Mouse (Mus musculus) ES-E14 (cell line): ENCODE measurements at regions not wholly inside any gene's neighbourhood (a gene's known extent, or its start where the extent isn't known, plus 50 kb on each side); places are given as distances from the start of the nearest gene placed in this dataset.

Experiments
- DNase-seq: peaks from one replicate; pipeline ENCODE4 v3.0.0-alpha.2; 2013; ENCODE audit warnings: low read depth, low spot score
- H3K27ac ChIP-seq: 2 replicates; pipeline ENCODE4 v1.5.1; 2012; ENCODE audit warnings: low read depth, mild to moderate bottlenecking, low read length, moderate library complexity, mixed read lengths; ENCODE audit not compliant: poor library complexity, insufficient read depth, severe bottlenecking
- H3K36me3 ChIP-seq: 2 replicates; pipeline ENCODE4 v1.6.1; 2012; ENCODE audit warnings: mild to moderate bottlenecking, low read length, moderate library complexity, mixed read lengths; ENCODE audit not compliant: control insufficient read depth, poor library complexity, insufficient read depth, severe bottlenecking
- H3K4me1 ChIP-seq, 2 experiments: fragments of 150-350 bp in 1 of 2; sonication (generic) in 1 of 2; 2 replicates each; pipeline ENCODE4 v1.6.1; 2012; ENCODE audit warnings: low read length in 2 of 2, mild to moderate bottlenecking in 1 of 2, mixed read lengths in 1 of 2; ENCODE audit not compliant: control insufficient read depth in 2 of 2, insufficient read depth in 2 of 2, poor library complexity in 1 of 2
- H3K4me3 ChIP-seq, 2 experiments: fragments of 150-350 bp in 1 of 2; sonication (generic) in 1 of 2; 2 replicates each; pipeline ENCODE4 v1.5.1; 2012; ENCODE audit warnings: low read length in 2 of 2, low read depth in 1 of 2, mild to moderate bottlenecking in 1 of 2, mixed read lengths in 1 of 2; ENCODE audit not compliant: insufficient read depth in 1 of 2, poor library complexity in 1 of 2, severe bottlenecking in 1 of 2
- H3K9ac ChIP-seq: 2 replicates; pipeline ENCODE4 v1.6.1; 2012; ENCODE audit warnings: low read depth, mild to moderate bottlenecking, low read length, mixed read lengths; ENCODE audit not compliant: poor library complexity, insufficient read depth, severe bottlenecking
- H3K9me3 ChIP-seq: fragments of 150-350 bp; sonication (generic); 2 replicates; pipeline ENCODE4 v1.6.1; 2012; ENCODE audit warnings: low read depth, mild to moderate bottlenecking, low read length; ENCODE audit not compliant: control insufficient read depth, insufficient read depth
- CHD2 ChIP-seq: IDR thresholded peaks from 2 replicates; pipeline ENCODE4 v1.6.1; 2014; ENCODE audit warnings: mild to moderate bottlenecking, low read depth, low read length, inconsistent platforms
- HCFC1 ChIP-seq: IDR thresholded peaks from 2 replicates; pipeline ENCODE4 v1.6.1; 2012; ENCODE audit warnings: low read length, inconsistent platforms, borderline replicate concordance; ENCODE audit not compliant: insufficient read depth
- MAFK ChIP-seq: IDR thresholded peaks from 2 replicates; pipeline ENCODE4 v1.6.1; 2014; ENCODE audit warnings: mild to moderate bottlenecking, low read depth, low read length, inconsistent platforms; ENCODE audit not compliant: insufficient read depth
- ZC3H11A ChIP-seq: IDR thresholded peaks from 2 replicates; pipeline ENCODE4 v1.6.1; 2012; ENCODE audit warnings: low read depth, mild to moderate bottlenecking, inconsistent platforms, low read length, borderline replicate concordance
- ZNF384 ChIP-seq: IDR thresholded peaks from 2 replicates; pipeline ENCODE4 v1.6.1; 2012; ENCODE audit warnings: low read depth, low read length, inconsistent platforms
- in situ Hi-C, 2 experiments: fragments of 600-800 bp; cut with MboI; formaldehyde crosslinking; loops; one replicate each; pipeline ENCODE4 v1.15.1; 2025; ENCODE audit warnings: low sequenced_read_pairs in 2 of 2, inconsistent platforms in 1 of 2; ENCODE audit not compliant: unreplicated experiment in 2 of 2

GRCm38 (mm10) chr10:17574894-17575293, 148.1 kb upstream of the Cited2 start:
- TF ChIP-seq HCFC1: no peak
- no peak for TF ChIP-seq MAFK
- no peak for TF ChIP-seq ZNF384
- in situ Hi-C loops: no loop called here
- no peak for DNase-seq
- H3K9ac ChIP-seq: 0 out of 2 replicates have a peak overlapping the region, but pooled peaks have one; percentile 10
- H3K27ac ChIP-seq: peak overlapping the region; percentile 77
- H3K4me1 ChIP-seq: peaks cover 13 to 25% of the 10 kb centered on the region in 2 experiments
- H3K9me3 ChIP-seq: no peaks in the 10 kb centered on the region
- H3K36me3 ChIP-seq: no peaks in the 10 kb centered on the region; the same call in 1 of the 2 replicates
- H3K4me3 ChIP-seq: no peak overlapping the region

- DNase-seq: no peak
- H3K4me1 ChIP-seq: peaks cover 13 to 31% of the 10 kb centered on the region in 2 experiments
- peak overlapping the region; percentile 77 for H3K27ac ChIP-seq
These were observed 147.3 kb upstream of the Cited2 start for GRCm38 (mm10) chr10:17575448-17576332.

GRCm38 (mm10) chr10:17576333-17576750, 146.7 kb upstream of the Cited2 start:
- H3K4me1 ChIP-seq: peaks cover 13 to 31% of the 10 kb centered on the region in 2 experiments
- H3K9ac ChIP-seq: no peak overlapping the region
- H3K4me3 ChIP-seq: no peak overlapping the region
- H3K27ac ChIP-seq: peak overlapping the region; percentile 77; the same call in 1 of the 2 replicates
- TF ChIP-seq CHD2: peak; percentile 31; the same call in 1 of the 2 replicates
- TF ChIP-seq MAFK: no peak
- in situ Hi-C loops: no loop called here
- H3K9me3 ChIP-seq: no peaks in the 10 kb centered on the region
- DNase-seq: no peak
- no peaks in the 10 kb centered on the region; the same call in 1 of the 2 replicates for H3K36me3 ChIP-seq

More at GRCm38 (mm10) chr10:17575448-17576332, 147.3 kb upstream of the Cited2 start:
- H3K4me3 ChIP-seq: no peak overlapping the region
- in situ Hi-C loops: no loop called here
- TF ChIP-seq MAFK: peak; percentile 89
- TF ChIP-seq CHD2: no peak
- TF ChIP-seq ZNF384: no peak
- no peaks in the 10 kb centered on the region for H3K9me3 ChIP-seq
- H3K9ac ChIP-seq: peak overlapping the region; percentile 10
- no peaks in the 10 kb centered on the region; the same call in 1 of the 2 replicates for H3K36me3 ChIP-seq

GRCm38 (mm10) chr10:17579463-17579862, 143.6 kb upstream of the Cited2 start:
- TF ChIP-seq ZNF384 (0 out of 2 replicates have a peak, but pooled peaks have one; percentile 35), CHD2 (peak; percentile 75), MAFK (no peak), HCFC1 (no peak), ZC3H11A (no peak)
- H3K9me3 ChIP-seq: no peaks in the 10 kb centered on the region
- no peaks in the 10 kb centered on the region; the same call in 1 of the 2 replicates for H3K36me3 ChIP-seq
- no peak overlapping the region; the same call in 1 of the 2 replicates for H3K9ac ChIP-seq
- in situ Hi-C loops: no loop called here
- no peak overlapping the region for H3K4me3 ChIP-seq
- peak; percentile 83 for DNase-seq
- H3K27ac ChIP-seq: peak overlapping the region; percentile 90; the same call in 1 of the 2 replicates
- H3K4me1 ChIP-seq: peaks cover 10 to 31% of the 10 kb centered on the region in 2 experiments

- Histone ChIP-seq H3K36me3 (no peaks in the 10 kb centered on the region), H3K4me3 (no peak overlapping the region), H3K27ac (no peak overlapping the region), H3K4me1 (peaks cover 0 to 6% of the 10 kb centered on the region in 2 experiments; a peak in 2 of 4 replicates), H3K9me3 (no peaks in the 10 kb centered on the region), H3K9ac (no peak overlapping the region)
- no peak for TF ChIP-seq ZNF384
- TF ChIP-seq MAFK: no peak
- TF ChIP-seq CHD2: no peak
- no peak for TF ChIP-seq ZC3H11A
- no peak for TF ChIP-seq HCFC1
- in situ Hi-C loops: no loop called here
- no peak for DNase-seq
These were observed 138.2 kb upstream of the Cited2 start for GRCm38 (mm10) chr10:17584842-17585241.
